Mouse (Mus musculus): ENCODE results near the gene Npas2.

Npas2 gene

DNA sequence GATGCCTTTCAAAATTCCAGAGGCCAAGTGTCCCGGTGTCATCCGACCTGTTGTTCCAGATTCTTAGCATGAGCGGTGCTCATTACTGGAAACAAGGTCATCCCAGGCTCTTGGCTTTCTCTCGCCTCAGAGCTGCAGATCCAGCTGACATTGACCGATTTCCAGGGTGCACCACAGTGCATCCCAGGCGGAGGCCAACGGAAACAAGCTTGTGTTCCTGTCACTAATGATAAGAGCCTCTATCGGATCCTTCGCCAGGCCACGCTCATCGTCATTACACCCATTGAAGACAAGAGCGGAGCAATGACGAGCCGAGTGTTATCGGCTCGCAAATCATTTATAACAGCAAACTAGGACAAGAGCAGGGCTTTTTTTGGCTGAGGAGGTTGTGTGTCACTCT, 91.3 kb downstream of the Npas2 start:
- DNase-seq (ENCODE audit: low read depth) = no peak

GRCm38 (mm10) chr1:39287076-39287475, 93.5 kb downstream of the Npas2 start:
- DNase-seq (ENCODE audit: low read depth) = no peak

DNA sequence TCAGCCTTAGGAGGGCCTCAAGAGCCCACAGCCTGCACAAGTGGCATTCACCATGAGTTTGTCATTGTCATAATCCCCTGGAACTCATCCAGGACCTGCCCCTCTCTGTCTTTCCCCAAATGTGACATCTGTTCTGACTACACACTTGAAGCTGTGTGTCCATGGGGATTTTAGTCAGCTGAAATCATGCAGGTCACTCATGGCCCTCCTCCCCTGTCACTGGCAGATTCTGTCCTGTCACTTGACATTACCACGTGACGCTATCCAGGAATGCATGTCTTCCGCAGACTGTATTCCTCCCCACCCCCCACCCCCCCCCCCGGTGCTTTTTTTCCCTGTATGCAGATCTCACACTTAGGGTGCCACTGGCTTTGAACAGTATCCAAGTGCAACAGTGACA, 94.3 kb downstream of the Npas2 start:
- no peak for DNase-seq (ENCODE audit: low read depth)

- DNase-seq (ENCODE audit: low read depth) = no peak
Measured at GRCm38 (mm10) chr1:39288425-39288824, 94.9 kb downstream of the Npas2 start.

DNA sequence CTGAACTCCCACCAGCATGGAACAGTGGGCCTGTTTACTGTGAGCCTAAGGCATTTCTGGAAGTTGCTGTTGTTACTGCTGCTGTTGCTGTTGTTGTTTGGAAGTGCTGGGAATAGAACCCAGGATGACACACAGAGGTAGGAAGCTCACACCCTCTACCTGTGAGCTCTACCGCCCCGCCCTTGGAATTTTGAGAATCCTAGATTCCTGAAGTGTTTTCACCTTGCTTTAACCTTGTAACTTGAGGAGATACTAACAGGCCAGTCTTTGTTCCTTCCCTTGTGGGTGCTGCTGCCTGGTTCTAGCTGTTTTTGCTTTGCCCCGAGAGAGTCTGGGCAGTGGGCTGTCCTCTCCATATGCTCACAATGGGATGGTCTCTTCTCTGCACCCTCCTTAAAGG, 98.5 kb downstream of the Npas2 start:
- no peak for DNase-seq (ENCODE audit: low read depth)

- DNase-seq (ENCODE audit: low read depth) = no peak
Measured at GRCm38 (mm10) chr1:39298294-39298693, 104.8 kb downstream of the Npas2 start.

- DNase-seq (ENCODE audit: low read depth) = no peak
Measured at GRCm38 (mm10) chr1:39300243-39300642, 106.7 kb downstream of the Npas2 start.

GRCm38 (mm10) chr1:39300676-39301075, 107.1 kb downstream of the Npas2 start:
- DNase-seq (ENCODE audit: low read depth) = no peak

DNA sequence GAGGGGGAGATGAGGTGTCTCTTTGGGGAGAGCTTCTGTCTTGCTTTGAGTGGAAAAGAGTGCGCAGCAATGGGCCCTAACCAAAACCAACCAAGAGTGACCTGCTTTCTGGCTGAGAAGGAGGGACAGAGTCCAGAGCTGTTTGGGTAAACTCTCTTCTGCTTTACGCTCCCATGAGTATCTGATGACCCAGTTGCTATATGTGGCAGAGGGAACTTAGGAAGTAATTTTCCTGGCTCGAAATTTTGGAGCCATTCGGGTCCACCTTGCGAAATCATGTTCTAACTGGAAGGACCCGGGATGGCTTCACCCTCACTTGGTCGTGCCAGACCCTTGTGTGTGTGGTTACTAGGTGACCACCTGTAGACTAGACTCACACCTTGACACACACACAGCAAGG, 108.7 kb downstream of the Npas2 start:
- DNase-seq (ENCODE audit: low read depth) = no peak

DNA sequence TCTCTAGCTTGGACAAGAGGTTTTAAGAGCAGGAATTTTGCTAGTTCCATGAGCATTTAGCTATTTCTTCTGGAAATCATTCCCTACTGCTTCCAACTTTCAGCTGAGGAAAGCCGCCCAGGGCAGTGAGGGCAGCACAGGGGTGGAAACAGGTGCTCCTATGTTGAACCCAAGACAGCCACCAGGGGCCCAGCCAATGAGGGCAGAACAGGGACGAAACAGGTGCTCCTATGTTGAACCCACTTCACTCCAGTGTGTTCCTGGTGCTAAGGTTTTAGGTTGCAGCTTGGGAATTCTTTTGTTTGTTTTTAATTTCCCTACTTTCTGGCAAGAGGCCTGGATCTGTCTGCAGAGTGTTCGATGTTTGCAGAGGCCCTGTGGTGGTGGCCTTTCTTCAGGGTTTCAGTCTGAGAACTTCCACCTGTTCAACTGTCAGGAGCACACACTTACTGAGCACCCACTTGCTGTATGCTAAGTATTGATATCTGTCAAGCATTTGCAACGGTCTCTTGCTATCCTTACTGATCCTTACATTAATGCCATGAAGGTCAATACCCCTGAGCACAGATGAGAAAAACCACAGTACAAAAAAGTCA, 109.6 kb downstream of the Npas2 start:
- no peak for DNase-seq (ENCODE audit: low read depth)

DNA sequence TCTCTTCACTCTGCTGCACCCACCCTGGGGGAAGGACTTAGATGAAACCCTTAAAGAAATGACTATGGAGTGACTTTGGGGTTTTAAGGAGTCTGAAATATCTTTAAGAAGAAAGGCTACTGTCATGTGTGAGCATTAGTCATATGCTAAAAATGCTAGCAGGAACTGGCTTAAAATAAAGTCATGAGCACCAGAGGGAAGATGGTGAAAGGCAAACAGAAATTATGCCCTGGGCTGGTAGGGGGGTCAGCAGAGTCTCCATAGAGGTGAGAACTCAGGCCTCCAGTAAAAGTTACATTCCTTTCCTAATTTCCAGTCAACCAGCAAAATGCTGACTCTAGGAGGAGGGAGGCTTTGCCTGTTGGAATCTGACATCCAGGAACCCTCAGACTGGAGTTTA, 113.8 kb downstream of the Npas2 start:
- no peak for DNase-seq (ENCODE audit: low read depth)

DNA sequence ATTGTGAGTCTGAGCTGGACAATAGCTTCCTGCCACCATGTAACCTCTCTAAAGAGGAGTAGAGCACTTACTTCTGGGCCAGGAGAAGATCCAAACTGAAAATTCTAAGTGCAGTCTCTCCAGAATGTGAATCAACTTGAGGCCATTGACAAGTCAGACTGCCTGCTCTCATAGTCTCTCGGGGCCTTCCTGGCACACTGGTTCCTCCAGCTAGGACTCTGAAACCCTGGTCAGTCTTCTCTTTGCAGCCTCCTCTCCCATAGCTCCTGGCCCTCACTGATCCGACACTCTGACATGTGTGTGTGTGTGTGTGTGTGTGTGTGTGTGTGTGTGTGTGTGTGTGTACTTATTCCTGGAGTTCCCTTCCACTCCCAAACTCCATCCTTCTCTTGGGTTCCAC, 114.4 kb downstream of the Npas2 start:
- DNase-seq (ENCODE audit: low read depth) = no peak

GRCm38 (mm10) chr1:39309548-39309947, 116.0 kb downstream of the Npas2 start:
- no peak for DNase-seq (ENCODE audit: low read depth)

- DNase-seq (ENCODE audit: low read depth) = no peak
Measured at GRCm38 (mm10) chr1:39312345-39312967, 118.9 kb downstream of the Npas2 start.

GRCm38 (mm10) chr1:39313352-39314245, 120.1 kb downstream of the Npas2 start:
- DNase-seq (ENCODE audit: low read depth) = no peak

GRCm38 (mm10) chr1:39317935-39318334, 124.4 kb downstream of the Npas2 start:
- DNase-seq (ENCODE audit: low read depth) = no peak

- no peak for DNase-seq (ENCODE audit: low read depth)
Measured at GRCm38 (mm10) chr1:39318870-39319269, 125.3 kb downstream of the Npas2 start.

GRCm38 (mm10) chr1:39321954-39322353, 128.4 kb downstream of the Npas2 start:
- DNase-seq (ENCODE audit: low read depth) = no peak

- DNase-seq (ENCODE audit: low read depth) = no peak
Measured at GRCm38 (mm10) chr1:39325228-39325627, 131.7 kb downstream of the Npas2 start.

DNA sequence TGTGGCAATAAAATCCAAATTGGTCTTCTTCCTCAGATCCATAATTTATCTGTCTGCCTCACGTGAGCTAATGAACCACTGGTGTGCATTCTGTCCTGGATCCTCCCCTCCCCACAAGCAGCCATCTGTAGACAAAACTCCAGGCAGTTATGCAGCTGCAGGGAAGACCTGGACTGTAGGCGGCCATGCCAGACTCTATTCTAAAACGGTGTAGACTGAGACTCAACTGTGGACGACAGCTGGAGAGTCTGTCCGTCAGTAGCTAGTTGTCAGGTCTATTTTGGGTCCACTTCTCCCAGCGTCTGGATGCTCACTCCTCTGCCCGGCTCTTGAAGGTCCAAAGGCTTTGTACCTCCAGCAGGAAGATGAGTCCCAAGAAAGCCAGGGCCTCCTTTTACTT, 134.0 kb downstream of the Npas2 start:
- no peak for DNase-seq (ENCODE audit: low read depth)

- DNase-seq (ENCODE audit: low read depth) = no peak
Measured at GRCm38 (mm10) chr1:39330857-39331594, 137.5 kb downstream of the Npas2 start.

- no peak for DNase-seq (ENCODE audit: low read depth)
Measured at GRCm38 (mm10) chr1:39332456-39332855, 138.9 kb downstream of the Npas2 start.
